Mouse (Mus musculus) CH12.LX (cell line): ENCODE measurements at regions not wholly inside any gene's neighbourhood (a gene's known extent, or its start where the extent isn't known, plus 50 kb on each side); places are given as distances from the start of the nearest gene placed in this dataset.

Source experiments
- DNase-seq: peaks from one replicate; pipeline ENCODE4 v3.0.0-alpha.2; 2013; ENCODE audit errors: extremely low read depth
- H3K27ac ChIP-seq: 2 replicates; pipeline ENCODE4 v1.5.1; 2012; ENCODE audit warnings: low read depth, mild to moderate bottlenecking, control low read depth, moderate library complexity; ENCODE audit not compliant: insufficient read depth
- H3K27me3 ChIP-seq: replicated peaks from 2 replicates; pipeline ENCODE3; 2012; ENCODE audit warnings: inconsistent platforms
- H3K36me3 ChIP-seq, 2 experiments: replicated peaks in 1 of 2; 2 replicates each; pipeline versions ENCODE3 to v1.6.1; 2012; ENCODE audit warnings: inconsistent platforms in 1 of 2, low read length in 1 of 2, mild to moderate bottlenecking in 1 of 2, mixed read lengths in 1 of 2, moderate library complexity in 1 of 2; ENCODE audit not compliant: control insufficient read depth in 1 of 2, insufficient read depth in 1 of 2
- H3K4me1 ChIP-seq, 2 experiments: 2 replicates each; pipeline ENCODE4 v1.6.1; 2012; ENCODE audit warnings: inconsistent platforms in 1 of 2, moderate library complexity in 1 of 2; ENCODE audit not compliant: insufficient read depth in 2 of 2, control insufficient read depth in 1 of 2
- H3K4me2 ChIP-seq: 2 replicates; pipeline ENCODE4 v1.6.1; 2012; ENCODE audit warnings: low read depth, mild to moderate bottlenecking, control low read depth; ENCODE audit not compliant: poor library complexity, insufficient read depth, severe bottlenecking
- H3K4me3 ChIP-seq, 3 experiments: fragments of 150-350 bp in 1 of 3; sonication (generic) in 1 of 3; replicated peaks in 1 of 3; 2 replicates each; pipeline versions ENCODE3 to v1.5.1; 2011 to 2012; ENCODE audit warnings: low read depth in 2 of 3, low read length in 2 of 3, mild to moderate bottlenecking in 2 of 3, moderate library complexity in 2 of 3, control low read depth in 1 of 3, improper control_type of control experiment in 1 of 3, inconsistent platforms in 1 of 3, mixed read lengths in 1 of 3; ENCODE audit not compliant: poor library complexity in 1 of 3
- H3K79me2 ChIP-seq: replicated peaks from 2 replicates; pipeline ENCODE4 v1.6.1; 2012; ENCODE audit warnings: mild to moderate bottlenecking, moderate library complexity; ENCODE audit not compliant: control insufficient read depth, poor library complexity, insufficient read depth, severe bottlenecking; ENCODE audit errors: extremely low read depth
- H3K9ac ChIP-seq: 2 replicates; pipeline ENCODE4 v1.6.1; 2012; ENCODE audit warnings: low read depth, mild to moderate bottlenecking, control low read depth, moderate library complexity; ENCODE audit not compliant: insufficient read depth
- H3K9me3 ChIP-seq: replicated peaks from 2 replicates; pipeline ENCODE3; 2012; ENCODE audit warnings: low read length, inconsistent platforms, mixed read lengths
- CTCF ChIP-seq, 2 experiments: IDR thresholded peaks in 1 of 2; conservative IDR thresholded peaks in 1 of 2; 2 replicates each; pipeline ENCODE4 v1.5.1; 2011 to 2012; ENCODE audit warnings: low read depth in 2 of 2, low read length in 2 of 2, improper control_type of control experiment in 1 of 2, inconsistent platforms in 1 of 2, mild to moderate bottlenecking in 1 of 2, moderate library complexity in 1 of 2
- ELF1 ChIP-seq: IDR thresholded peaks from 2 replicates; pipeline ENCODE4 v1.6.1; 2014; ENCODE audit warnings: low read depth, mild to moderate bottlenecking, inconsistent platforms, low read length, improper control_type of control experiment
- ETS1 ChIP-seq: conservative IDR thresholded peaks from 2 replicates; pipeline ENCODE4 v1.6.1; 2012; ENCODE audit warnings: low read depth, mild to moderate bottlenecking, inconsistent platforms, low read length, improper control_type of control experiment, moderate library complexity
- HCFC1 ChIP-seq: IDR thresholded peaks from 2 replicates; pipeline ENCODE4 v1.6.1; 2012; ENCODE audit warnings: low read depth, mild to moderate bottlenecking, inconsistent platforms, low read length, improper control_type of control experiment
- JUN ChIP-seq: IDR thresholded peaks from 2 replicates; pipeline ENCODE4 v1.6.1; 2011; ENCODE audit warnings: low read depth, mild to moderate bottlenecking, low read length, improper control_type of control experiment, moderate library complexity; ENCODE audit not compliant: insufficient read depth
- KAT2A ChIP-seq: IDR thresholded peaks from 2 replicates; pipeline ENCODE4 v1.6.1; 2012; ENCODE audit warnings: low read length, improper control_type of control experiment, inconsistent platforms; ENCODE audit not compliant: insufficient replicate concordance
- MAFK ChIP-seq: IDR thresholded peaks from 2 replicates; pipeline ENCODE4 v1.6.1; 2011; ENCODE audit warnings: low read length, improper control_type of control experiment; ENCODE audit not compliant: insufficient replicate concordance
- MAX ChIP-seq: IDR thresholded peaks from 2 replicates; pipeline ENCODE4 v1.6.1; 2011; ENCODE audit warnings: low read length, improper control_type of control experiment
- MAZ ChIP-seq: IDR thresholded peaks from 2 replicates; pipeline ENCODE4 v1.6.1; 2012; ENCODE audit warnings: low read depth, mild to moderate bottlenecking, inconsistent platforms, low read length, improper control_type of control experiment, moderate library complexity
- MYC ChIP-seq: IDR thresholded peaks from 2 replicates; pipeline ENCODE4 v1.6.1; 2011; ENCODE audit warnings: low read depth, mild to moderate bottlenecking, improper control_type of control experiment, low read length
- RCOR1 ChIP-seq: conservative IDR thresholded peaks from 2 replicates; pipeline ENCODE4 v1.6.1; 2012; ENCODE audit warnings: low read depth, mild to moderate bottlenecking, inconsistent platforms, low read length, improper control_type of control experiment
- SMC3 ChIP-seq: IDR thresholded peaks from 2 replicates; pipeline ENCODE4 v1.6.1; 2011; ENCODE audit warnings: low read depth, low read length, improper control_type of control experiment
- ZC3H11A ChIP-seq: IDR thresholded peaks from 2 replicates; pipeline ENCODE4 v1.6.1; 2012; ENCODE audit warnings: low read depth, mild to moderate bottlenecking, inconsistent platforms, low read length, improper control_type of control experiment
- ZMIZ1 ChIP-seq: IDR thresholded peaks from 2 replicates; pipeline ENCODE4 v1.6.1; 2012; ENCODE audit warnings: low read depth, mild to moderate bottlenecking, inconsistent platforms, low read length, improper control_type of control experiment
- dilution Hi-C: fragments of 300-500 bp; cut with MboI; formaldehyde crosslinking; loops from 2 replicates; pipeline ENCODE4 v1.14.3; 2020; ENCODE audit warnings: low sequenced_read_pairs; ENCODE audit not compliant: extremely low pct_unique_long_range_greater_than_20kb, extremely low pct_ligation_motif_present
- in situ Hi-C: fragments of 300-500 bp; cut with MboI; formaldehyde crosslinking; loops from 3 replicates; pipeline ENCODE4 v1.14.3; 2019; ENCODE audit warnings: low sequenced_read_pairs, low pct_ligation_motif_present, low pct_unique_long_range_greater_than_20kb, mixed read lengths

DNA sequence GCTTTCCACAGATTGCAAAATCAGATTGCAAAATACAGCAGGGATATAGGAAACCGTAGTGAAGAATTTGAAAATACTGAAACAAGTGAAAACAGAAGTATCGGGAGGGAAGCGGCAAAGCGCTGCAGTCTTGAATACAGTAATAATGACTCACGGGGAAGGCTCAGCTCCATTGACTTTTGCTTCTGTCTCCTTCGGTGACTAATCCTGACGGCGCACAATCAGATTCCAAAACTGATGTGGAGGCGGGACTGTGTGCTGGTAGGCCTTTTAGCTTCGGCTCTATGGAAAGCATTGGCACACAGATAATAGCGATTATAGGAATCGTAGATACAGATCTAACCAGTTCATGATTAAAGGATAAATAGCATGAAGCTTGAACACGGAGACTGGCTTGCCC, 2912.1 kb upstream of the Gm7489 start:
- dilution Hi-C loops, result no loop called here
- Histone ChIP-seq H3K9me3 (peaks cover 31% of the 10 kb centered on the region), H3K4me3 (no peak overlapping the region), H3K27ac (no peak overlapping the region), H3K9ac (no peak overlapping the region), H3K4me1 (no peaks in the 10 kb centered on the region), H3K79me2 (no peaks in the 10 kb centered on the region), H3K27me3 (no peaks in the 10 kb centered on the region), H3K36me3 (no peaks in the 10 kb centered on the region), H3K4me2 (no peak overlapping the region)
- in situ Hi-C loops, result no loop called here
- DNase-seq, result no peak
- no peak for TF ChIP-seq SMC3
- TF ChIP-seq KAT2A, result no peak
- no peak for TF ChIP-seq MAZ
- TF ChIP-seq JUN, result no peak
- TF ChIP-seq HCFC1, result no peak
- no peak for TF ChIP-seq MYC
- TF ChIP-seq ZMIZ1, result no peak
- no peak for TF ChIP-seq ETS1
- no peak for TF ChIP-seq CTCF (conservative IDR thresholded peaks at IDR 0.05 in 1 of 2, IDR thresholded peaks at IDR 0.05 in 1 of 2; ENCODE audit: low read depth in 2 of 2, low read length in 2 of 2)
- TF ChIP-seq MAFK, result no peak
- TF ChIP-seq MAX, result no peak

DNA sequence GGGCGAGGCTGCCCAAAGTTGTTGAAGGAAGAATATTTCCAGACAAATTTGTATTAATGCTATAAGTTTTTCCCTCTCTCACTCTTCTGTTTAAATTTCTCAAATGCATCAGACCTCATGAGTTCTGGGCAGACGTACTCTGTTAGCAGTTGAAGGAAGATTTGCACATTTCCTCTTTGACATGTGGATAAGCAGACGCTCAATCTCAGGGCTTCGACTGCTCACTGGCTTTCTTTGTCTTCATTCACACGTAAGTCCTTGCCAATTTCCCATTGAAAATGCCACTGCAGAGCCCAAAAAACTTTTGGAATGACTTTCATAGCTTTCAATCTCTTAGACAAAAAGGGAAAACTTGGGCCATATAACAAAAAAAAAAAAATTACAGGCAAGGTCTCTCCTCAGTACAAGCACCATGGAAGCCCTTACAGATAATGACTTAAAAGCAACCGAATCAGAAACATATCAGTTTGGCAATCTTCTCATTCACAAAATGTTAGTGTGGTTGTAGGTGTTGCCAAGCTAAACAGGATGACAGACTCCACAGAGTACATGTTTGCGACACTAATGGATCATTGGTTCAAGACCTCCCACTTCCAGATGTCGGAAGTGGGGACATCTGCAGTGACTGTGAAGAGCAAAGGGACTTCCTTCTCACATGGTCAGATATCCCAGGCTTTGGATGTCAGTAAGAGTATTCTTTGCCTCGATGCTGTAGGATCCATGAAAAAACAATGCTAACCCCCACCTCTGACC, 2910.5 kb upstream of the Gm7489 start:
- TF ChIP-seq ELF1 (no peak), ZC3H11A (no peak), RCOR1 (no peak), MAFK (no peak), KAT2A (no peak), MAZ (no peak), MYC (no peak)
- Histone ChIP-seq H3K9ac (no peak overlapping the region), H3K27me3 (no peaks in the 10 kb centered on the region), H3K4me2 (no peak overlapping the region), H3K4me1 (no peaks in the 10 kb centered on the region), H3K36me3 (no peaks in the 10 kb centered on the region), H3K27ac (no peak overlapping the region), H3K4me3 (no peak overlapping the region), H3K9me3 (peaks cover 31% of the 10 kb centered on the region), H3K79me2 (no peaks in the 10 kb centered on the region)
- dilution Hi-C loops (no loop called here), in situ Hi-C loops (no loop called here)
- DNase-seq, result no peak
